Mouse (Mus musculus): Measurements from ENCODE around the gene Cds2. TPM values are rescaled to one million over a fixed set of nuclear protein-coding genes. Genes with fewer than 3 reads are reported as not detected.

Cds2 gene
- total RNA-seq, 2 experiments from 2014 or later = 234 to 245 TPM

- intact Hi-C loops (cut with DNase I) = loop anchor here (5.0 to 10.0 kb wide), 2 partner anchors 60 to 588 kb away; no protein-coding TSS in a partner anchor
- no peak for DNase-seq (ENCODE audit: low spot score in 2 of 2)
These were observed 54.2 kb downstream of the Cds2 start for GRCm38 (mm10) chr2:132317178-132317577.

DNA sequence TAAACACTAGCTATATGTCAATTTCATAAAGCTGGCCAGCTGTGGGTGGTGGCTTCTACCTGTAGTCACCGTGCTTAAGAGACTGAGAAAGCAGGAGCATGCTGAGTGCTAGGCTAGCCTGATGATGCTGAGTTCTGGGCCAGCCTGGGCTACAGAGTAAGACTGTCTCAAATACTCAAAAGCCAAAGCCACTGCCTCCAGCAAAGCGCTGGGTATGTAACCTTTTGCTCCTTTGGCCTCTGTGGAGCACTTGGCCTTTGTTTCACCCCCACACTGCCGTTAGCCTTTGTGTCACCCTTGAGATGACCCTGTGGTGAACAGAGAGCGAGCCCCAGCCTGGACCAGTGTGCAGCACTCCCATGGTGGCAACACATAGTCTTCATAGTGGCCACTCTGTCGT is 57.6 kb downstream of the Cds2 start:
- intact Hi-C loops (cut with DNase I) = no loop called here
- DNase-seq (ENCODE audit: low spot score in 2 of 2) = no peak

DNA sequence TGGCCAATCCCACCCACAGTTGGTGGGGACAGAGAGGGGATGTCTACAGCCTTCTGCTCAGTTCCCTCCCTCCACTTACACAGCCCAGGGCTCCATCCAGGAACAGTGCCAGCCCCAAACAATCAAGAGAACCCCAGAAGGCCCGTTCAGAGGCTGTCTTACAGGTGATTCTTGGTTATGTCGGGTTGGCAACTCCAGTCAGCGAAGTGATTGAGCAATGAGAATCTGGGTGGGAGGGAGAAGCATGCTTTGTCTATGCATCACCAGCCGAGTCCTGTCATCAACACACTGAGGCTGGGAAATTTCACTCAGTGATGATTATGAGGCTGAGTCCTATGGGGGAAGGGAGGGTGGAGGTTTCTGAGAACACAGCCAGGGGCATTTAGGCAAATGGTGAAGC is 60.6 kb downstream of the Cds2 start:
- intact Hi-C loops (cut with DNase I) = no loop called here
- DNase-seq (ENCODE audit: low spot score in 2 of 2) = no peak

- no peak for DNase-seq (ENCODE audit: low spot score in 2 of 2)
- intact Hi-C loops (cut with DNase I) = no loop called here
These were observed 74.3 kb downstream of the Cds2 start for GRCm38 (mm10) chr2:132337202-132337601.

DNA sequence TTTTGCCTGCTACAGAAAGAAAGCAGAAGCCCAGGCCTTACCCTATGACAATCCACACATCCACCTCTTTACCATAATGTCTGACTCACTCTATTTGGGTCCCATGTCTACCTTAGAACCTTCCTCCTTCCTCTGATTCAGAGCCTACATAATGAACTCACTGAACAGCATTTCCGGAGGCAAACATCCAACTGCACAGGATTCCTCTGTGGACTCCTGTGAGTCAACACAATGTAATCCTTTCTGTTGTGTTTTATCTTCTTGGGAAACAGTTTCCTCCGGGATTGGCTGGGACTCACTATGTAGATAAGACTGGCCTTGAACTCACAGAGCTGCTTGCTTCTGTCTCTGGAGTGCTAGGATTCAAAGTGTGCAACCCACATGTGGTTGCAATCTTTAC is 77.4 kb downstream of the Cds2 start:
- DNase-seq (ENCODE audit: low spot score in 2 of 2) = peak in 1 of 2 experiments; percentile 16
- intact Hi-C loops (cut with DNase I) = no loop called here

DNA sequence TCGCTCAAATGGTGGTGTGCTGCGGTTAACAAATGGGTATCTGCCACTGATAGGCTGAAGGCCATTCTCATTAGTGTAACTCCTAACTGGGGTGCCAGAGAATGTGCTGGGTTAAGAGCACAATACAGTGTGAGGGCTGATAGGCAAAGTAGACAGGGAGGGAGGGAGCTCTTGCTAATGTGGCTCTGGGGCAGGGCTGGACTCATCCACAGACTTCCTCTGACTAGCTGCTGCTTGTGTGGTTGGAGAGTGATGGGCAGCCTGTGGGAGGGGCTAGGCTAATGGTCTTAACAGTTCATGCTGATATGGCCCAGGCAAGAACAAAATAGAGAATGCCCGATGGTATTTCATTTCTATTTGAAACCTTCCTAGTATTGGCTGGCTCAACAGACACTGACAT is 78.3 kb downstream of the Cds2 start:
- intact Hi-C loops (cut with DNase I) = no loop called here
- no peak for DNase-seq (ENCODE audit: low spot score in 2 of 2)

DNA sequence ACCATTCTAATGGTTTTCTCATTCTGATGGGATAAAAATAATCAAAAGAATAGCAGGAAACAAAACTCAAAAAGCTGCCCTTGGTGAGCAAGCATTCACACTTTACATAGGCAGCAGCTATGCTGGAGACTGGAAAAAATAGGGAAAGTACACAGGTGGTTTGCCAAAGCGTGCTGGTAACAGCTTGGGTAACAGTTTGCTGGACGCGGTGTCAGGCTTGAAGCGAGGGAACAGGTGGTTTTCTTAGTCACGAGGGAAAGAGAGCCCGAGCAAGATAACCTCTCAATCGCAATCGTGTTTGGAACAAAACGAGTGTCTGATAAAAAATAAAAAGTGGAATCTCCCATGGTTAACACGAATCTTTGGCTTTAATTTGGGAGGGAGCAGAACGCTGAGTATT is 80.9 kb downstream of the Cds2 start:
- intact Hi-C loops (cut with DNase I) = no loop called here
- DNase-seq (ENCODE audit: low spot score in 2 of 2) = peak in 1 of 2 experiments; percentile 14

Other genes starting within 250 kb of the Cds2 start
- gene Rassf2, start 232.9 kb upstream of the Cds2 start, total RNA-seq (2021) = 10 to 100 TPM; 36.1 to 38.7 TPM
- gene Slc23a2, start 118.0 kb upstream of the Cds2 start, total RNA-seq (2021) = 100 to 1,000 TPM; 134 to 144 TPM
- 10 to 100 TPM; 32.1 TPM for gene Tmem230, start 15.3 kb upstream of the Cds2 start, total RNA-seq (2021)
- gene Pcna, start 9.8 kb upstream of the Cds2 start, total RNA-seq (2021) = 10 to 100 TPM; 49.1 to 51.8 TPM
- 1 to 10 TPM; 1.5 to 4.0 TPM for gene Prokr2, start 122.3 kb downstream of the Cds2 start, total RNA-seq (2021)

All from left cerebral cortex, postnatal 25 days (tissue).